Mouse (Mus musculus): ENCODE measurements around the gene Zfp108.

Zfp108 gene

GRCm38 (mm10) chr7:24286916-24287315 lies 32.3 kb downstream of the Zfp108 start:
- no peak for DNase-seq

- DNase-seq = no peak
These were observed 33.1 kb downstream of the Zfp108 start for GRCm38 (mm10) chr7:24287670-24288069.

DNA sequence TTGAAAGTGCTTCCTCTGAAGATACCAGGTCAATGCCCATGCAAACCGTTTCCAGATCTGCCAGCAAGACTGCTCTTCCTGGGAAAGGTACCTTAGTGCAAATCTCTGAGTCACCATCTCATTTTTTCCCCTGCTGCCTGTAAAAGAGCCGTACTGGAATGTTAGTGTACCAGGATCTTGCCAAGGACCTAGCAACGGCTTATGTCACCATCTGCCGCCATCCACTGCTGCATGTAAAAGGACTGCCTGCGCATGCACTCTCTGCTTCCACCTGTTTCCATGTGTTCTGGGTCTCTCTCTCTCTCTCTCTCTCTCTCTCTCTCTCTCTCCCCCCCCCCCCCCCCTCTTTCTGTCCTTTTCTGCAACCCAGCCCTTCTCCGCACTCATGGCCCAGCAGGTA lies 33.9 kb downstream of the Zfp108 start:
- peak; percentile 38 for DNase-seq

- no peak for DNase-seq
These were observed 35.6 kb downstream of the Zfp108 start for GRCm38 (mm10) chr7:24290106-24290693.

GRCm38 (mm10) chr7:24291387-24292090 lies 36.9 kb downstream of the Zfp108 start:
- no peak for DNase-seq

DNA sequence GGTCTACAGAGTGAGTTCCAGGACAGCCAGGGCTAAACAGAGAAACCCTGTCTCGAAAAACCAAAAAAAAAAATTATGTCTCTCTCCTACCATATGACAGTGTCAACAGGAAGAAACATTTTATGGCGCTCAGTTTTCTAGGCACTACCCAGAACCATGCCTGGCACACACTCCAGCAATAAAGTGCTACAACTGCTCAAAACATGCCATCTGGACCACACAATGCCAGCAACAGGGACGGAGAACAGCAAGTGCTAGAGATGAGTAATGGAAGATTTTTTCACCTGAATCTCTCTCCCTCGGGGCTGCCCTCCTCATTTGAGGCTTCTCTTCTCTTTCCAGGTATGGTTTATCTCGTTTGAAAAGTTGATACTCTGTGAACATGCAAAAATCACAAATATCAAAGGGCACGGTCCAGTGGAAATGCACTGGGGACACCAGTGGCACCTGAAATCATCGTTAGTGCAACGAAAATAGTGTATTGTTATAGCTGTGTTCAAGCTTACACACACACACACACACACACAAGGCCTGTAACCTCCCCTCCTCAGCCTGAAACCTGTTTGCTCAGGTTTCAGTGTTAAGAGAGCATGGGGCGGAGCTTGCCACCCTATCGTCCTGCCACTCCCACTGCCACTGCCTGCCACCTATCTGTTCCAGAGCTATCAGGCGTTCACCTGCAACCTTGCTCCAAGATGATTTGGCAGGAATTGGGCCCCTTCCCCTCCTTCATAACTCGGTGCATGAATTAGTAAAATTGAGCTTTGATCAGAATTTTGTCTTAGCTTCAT lies 38.7 kb downstream of the Zfp108 start:
- no peak for DNase-seq

GRCm38 (mm10) chr7:24294763-24295162 lies 40.2 kb downstream of the Zfp108 start:
- no peak for DNase-seq

- DNase-seq = no peak
These were observed 40.8 kb downstream of the Zfp108 start for GRCm38 (mm10) chr7:24295376-24295775.

GRCm38 (mm10) chr7:24296386-24296785 lies 41.8 kb downstream of the Zfp108 start:
- no peak for DNase-seq

DNA sequence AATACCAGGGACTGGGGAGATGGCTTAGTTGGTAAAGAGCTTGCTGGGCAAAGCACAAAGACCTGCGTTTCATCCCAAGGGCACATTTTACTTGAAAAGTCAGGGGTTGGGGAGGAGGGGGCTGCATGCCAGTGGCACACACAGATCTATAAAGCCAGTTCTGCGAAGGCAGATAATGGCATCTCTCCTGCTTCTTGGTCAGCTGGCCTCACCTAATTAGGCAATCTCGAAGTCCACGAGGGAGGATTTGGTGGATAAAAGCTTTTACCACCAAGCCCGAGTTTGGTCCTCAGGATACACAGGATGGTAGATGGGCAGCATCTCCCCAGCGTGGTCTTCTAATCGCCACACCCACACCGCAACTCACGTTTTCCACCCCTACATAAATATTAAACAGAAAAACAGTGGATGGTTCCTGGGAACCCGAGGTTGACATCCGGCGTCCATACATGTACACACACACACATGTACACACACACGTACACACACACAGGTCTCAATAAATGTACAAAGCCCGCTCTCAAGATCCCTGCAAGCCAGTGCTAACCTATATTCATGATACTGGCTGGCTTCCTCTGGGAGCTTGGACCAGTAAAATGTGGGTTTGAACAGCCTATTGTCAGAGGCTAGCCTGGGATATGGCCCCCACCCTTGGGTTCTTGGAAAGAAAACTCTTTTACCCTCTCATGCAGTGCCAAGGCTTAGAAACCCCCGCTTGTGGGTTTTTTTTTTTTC lies 42.9 kb downstream of the Zfp108 start:
- DNase-seq = no peak

DNA sequence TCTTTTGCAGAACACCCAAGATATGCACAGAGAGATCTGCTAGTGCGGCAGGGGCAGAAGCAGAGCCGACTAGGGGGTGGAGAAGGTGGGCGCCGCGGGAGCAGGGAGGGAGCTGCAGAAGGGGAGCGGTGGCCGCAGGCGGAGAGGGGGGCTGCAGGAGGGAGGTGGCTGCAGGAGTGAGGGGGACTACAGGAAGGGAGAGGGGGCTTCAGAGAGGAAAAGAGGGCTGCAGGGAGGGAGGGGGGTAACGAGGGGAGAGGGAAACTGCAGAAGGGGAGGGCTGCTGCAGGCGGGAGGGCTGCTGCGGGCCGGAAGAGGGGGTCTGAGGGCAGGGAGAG lies 44.0 kb downstream of the Zfp108 start:
- DNase-seq = no peak

DNA sequence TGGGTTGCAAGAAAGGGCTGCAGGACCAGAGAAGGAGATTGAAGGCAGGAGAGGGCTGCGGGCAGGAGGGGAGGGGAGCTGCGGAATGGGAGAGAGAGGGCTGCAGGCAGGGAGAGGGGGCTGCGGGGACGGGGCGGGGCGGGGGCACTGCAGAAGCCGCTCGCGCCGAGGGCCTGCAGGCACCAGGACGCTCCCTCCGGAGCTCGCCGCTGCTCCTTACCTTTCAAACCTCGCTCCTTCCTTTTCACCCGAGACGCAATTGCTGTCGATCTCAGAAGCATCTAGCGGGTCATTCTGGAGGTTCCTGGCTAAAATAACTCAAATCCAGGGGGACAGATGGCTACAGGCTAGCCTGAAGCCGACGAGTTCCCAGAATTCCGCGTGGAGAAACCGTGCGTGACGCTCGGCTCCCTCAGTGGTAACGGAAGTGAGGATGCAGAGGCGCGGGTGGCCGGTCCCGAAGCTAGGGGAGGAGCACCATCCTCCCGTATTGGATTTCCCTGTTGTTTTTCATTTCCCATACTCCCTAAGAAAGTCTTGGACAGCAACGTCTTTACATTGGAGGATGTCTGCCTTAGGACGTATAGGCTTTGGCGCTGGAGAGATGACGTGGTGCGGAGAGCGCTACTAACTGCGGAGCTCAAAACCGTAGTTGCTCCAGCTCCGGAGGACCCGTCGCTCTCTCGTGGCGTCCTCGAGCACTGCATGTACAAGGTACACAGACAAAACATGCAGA lies 44.5 kb downstream of the Zfp108 start:
- peak; percentile 89 for DNase-seq

DNA sequence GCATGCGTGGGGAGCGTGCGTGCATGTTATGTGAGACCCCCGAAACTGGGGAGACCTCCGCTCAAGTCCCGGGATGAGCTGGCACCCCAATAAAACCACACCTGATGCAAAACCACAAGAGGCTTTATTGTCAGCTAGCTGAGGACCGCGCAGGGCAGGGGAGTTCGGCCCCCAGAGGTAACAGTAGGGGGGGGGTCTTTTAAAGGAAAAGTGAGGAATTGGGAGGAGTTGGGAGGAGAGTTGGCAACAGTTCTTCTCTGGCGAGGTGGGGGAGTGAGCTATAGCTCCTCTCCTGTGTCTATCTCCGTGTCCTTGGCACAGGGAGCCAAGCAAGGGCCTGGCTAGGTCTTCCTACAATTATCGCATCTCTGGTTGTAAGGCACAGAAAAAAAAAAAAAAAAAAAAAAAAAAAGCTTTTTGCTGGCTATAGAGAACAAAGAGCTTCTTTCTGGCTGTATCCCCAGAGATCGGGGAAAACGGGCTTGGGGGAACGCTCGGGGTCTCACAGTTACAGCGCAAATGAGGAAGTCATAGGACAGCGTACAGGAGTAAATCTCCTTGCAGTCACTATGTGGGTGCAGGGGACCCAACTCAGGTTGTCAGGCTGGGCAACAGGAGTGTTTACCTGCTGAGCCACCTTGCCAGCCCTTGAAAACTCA lies 45.4 kb downstream of the Zfp108 start:
- DNase-seq = peak; percentile 14

- DNase-seq = no peak
These were observed 46.2 kb downstream of the Zfp108 start, which contains the start of gene Zfp61 for GRCm38 (mm10) chr7:24300771-24301282. Gene Zfp61, minus strand, starts transcription at chr7:24301232.

Data from right cerebral cortex, postnatal 25 days (tissue).